Mouse (Mus musculus): ENCODE data around the gene Cd248.

DNA sequence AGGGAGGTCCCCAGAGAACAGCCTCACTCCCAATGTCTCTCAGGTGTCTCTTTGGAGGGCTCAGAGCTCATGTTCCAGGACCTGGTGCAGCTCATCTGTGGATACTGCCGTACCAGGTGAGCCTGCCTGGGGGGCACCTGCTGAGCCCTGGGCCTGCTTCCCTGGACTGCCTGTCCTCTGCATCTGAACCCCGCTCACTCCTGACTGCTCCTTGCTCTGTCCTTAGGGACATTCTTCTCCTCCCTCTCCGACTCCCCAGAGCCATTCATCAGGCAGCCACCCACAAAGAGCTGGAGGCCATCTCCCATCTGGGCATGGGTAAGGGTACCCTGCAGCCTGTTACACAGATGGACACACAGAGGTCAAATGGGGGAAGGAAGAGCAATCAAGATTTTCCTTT lies 16.4 kb upstream of the Cd248 start:
- no peak for TF ChIP-seq POLR2A (IDR thresholded peaks at IDR 0.05; ENCODE audit: borderline replicate concordance, control insufficient read depth, low read depth, low read length)
- no peak for TF ChIP-seq CTCF (IDR thresholded peaks at IDR 0.05; ENCODE audit: control insufficient read depth, insufficient read depth, low read length)
